Mouse (Mus musculus): Measurements from ENCODE around the gene Arhgap31. TPM values are rescaled to one million over a fixed set of nuclear protein-coding genes. Genes with fewer than 3 reads are reported as not detected.
A peak's percentile ranks its signal among the peaks of the same experiment; 100 is the strongest.

The Arhgap31 gene
- polyA plus RNA-seq, 1 experiment from 2014 or later = 6.3 TPM

- WGBS = 2% methylated on average over 54 of the region's 54 CpGs
- peaks cover 16% of the 10 kb centered on the region for H3K36me3 ChIP-seq (ENCODE audit: control insufficient read depth, insufficient read depth, low read length)
- peak within 1 kb of the TSS; percentile 84 for H3K4me2 ChIP-seq (ENCODE audit: low read length)
- H3K27me3 ChIP-seq (ENCODE audit: control insufficient read depth, insufficient read depth, low read length) = no peaks in the 10 kb centered on the region
- H3K9me3 ChIP-seq (ENCODE audit: control insufficient read depth, low read length) = no peaks in the 10 kb centered on the region
- ATAC-seq (ENCODE audit: low FRiP score, low TSS enrichment) = peak; percentile 96
- DNase-seq = peak; percentile 93
- H3K4me1 ChIP-seq (ENCODE audit: control insufficient read depth, insufficient read depth, low read length) = peaks cover 15% of the 10 kb centered on the region
- H3K27ac ChIP-seq (replicated peaks; ENCODE audit: low read depth, low read length) = peak within 1 kb of the TSS; percentile 87
- peak within 1 kb of the TSS; percentile 92 for H3K9ac ChIP-seq (replicated peaks; ENCODE audit: low read length)
- peak within 1 kb of the TSS; percentile 89 for H3K4me3 ChIP-seq (replicated peaks; ENCODE audit: low read depth, low read length)
Measured at GRCm38 (mm10) chr16:38549479-38550396, 163.3 kb downstream of the Arhgap31 start, which contains the start of gene Poglut1. Gene Poglut1 (minus strand): TSS chr16:38550258.

Other genes starting within 250 kb of the Arhgap31 start
- gene Timmdc1, start 190.6 kb downstream of the Arhgap31 start, polyA plus RNA-seq (2014; fragmentation: Nextera tagmentation; extraction: Ambion mirVana) = 28.5 and 28.9 TPM in 2 replicates
- 49.0 and 62.8 TPM in 2 replicates for gene Poglut1, start 163.0 kb downstream of the Arhgap31 start, polyA plus RNA-seq (2014; fragmentation: Nextera tagmentation; extraction: Ambion mirVana)
- gene Tmem39a, start 154.6 kb downstream of the Arhgap31 start, polyA plus RNA-seq (2014; fragmentation: Nextera tagmentation; extraction: Ambion mirVana) = 35.6 and 38.6 TPM in 2 replicates
- gene B4galt4, start 29.0 kb upstream of the Arhgap31 start, polyA plus RNA-seq (2014; fragmentation: Nextera tagmentation; extraction: Ambion mirVana) = 29.6 and 31.9 TPM in 2 replicates
- gene Upk1b, start 87.1 kb upstream of the Arhgap31 start, polyA plus RNA-seq (2014; fragmentation: Nextera tagmentation; extraction: Ambion mirVana) = 0.36 TPM in 1 of 2 replicates, not detected in the other
- not detected in 2 replicates for gene 4930435E12Rik, start 115.5 kb upstream of the Arhgap31 start, polyA plus RNA-seq (2014; fragmentation: Nextera tagmentation; extraction: Ambion mirVana)
- gene Igsf11, start 179.4 kb upstream of the Arhgap31 start, polyA plus RNA-seq (2014; fragmentation: Nextera tagmentation; extraction: Ambion mirVana) = 2.5 and 2.9 TPM in 2 replicates

All from midbrain, embryonic 14.5 days (tissue).